Mouse (Mus musculus) layer of hippocampus, postnatal 14 days (tissue): ENCODE results near the gene Pck1. TPM values are rescaled to one million over a fixed set of nuclear protein-coding genes. Genes with fewer than 3 reads are reported as not detected.

ENCODE experiments used
- DNase-seq, 2 experiments: peaks; one replicate each; pipeline ENCODE4 v3.0.0; 2021 to 2022; ENCODE audit warnings: low spot score in 2 of 2, mixed read lengths in 1 of 2
- total RNA-seq, 2 experiments: library from RNA; stranded (reverse); gene quantifications; 2 replicates each; pipeline ENCODE4 v1.2.3; 2021

Gene Pck1
- total RNA-seq, 2 experiments from 2014 or later, result not detected

DNA sequence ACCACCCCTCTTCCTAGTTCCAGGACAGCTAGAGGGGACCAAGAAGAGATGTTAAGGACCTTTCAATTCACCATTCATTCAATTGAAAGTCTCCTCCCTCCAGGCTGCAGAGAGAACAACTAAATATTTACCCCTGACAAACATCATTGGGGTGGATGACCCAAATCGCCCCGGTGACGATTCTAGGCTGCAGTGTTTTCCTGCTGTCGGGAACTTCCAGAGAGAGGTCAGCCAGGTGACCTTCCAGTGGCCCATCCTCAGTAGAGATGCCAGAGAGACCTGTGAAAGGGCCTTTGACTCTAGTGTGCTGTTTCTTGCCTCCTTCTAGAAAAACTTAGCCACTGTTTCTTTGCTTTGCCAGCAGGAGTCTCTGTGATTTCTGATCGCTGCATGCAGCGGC lies 6.1 kb upstream of the Pck1 start:
- DNase-seq, result no peak

DNA sequence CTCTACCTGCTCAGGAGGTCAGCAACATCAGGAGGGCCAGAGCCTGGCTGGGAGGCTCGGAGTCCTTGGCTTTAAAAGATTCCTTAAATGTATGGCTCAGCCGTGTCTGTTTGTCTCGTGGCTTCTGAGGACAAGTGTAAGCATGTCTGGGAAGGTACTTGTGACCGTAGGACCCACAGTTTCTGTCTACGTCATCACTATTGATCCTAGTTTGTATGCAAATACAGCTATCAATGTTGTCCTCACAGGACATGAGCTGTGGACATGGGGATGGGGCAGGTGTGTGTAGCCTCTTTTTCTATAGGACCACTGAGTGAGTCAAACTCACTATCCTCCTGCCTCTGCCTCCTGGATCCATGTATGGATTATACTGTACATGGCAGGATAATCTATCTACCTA lies 4.8 kb upstream of the Pck1 start:
- DNase-seq, result no peak

DNA sequence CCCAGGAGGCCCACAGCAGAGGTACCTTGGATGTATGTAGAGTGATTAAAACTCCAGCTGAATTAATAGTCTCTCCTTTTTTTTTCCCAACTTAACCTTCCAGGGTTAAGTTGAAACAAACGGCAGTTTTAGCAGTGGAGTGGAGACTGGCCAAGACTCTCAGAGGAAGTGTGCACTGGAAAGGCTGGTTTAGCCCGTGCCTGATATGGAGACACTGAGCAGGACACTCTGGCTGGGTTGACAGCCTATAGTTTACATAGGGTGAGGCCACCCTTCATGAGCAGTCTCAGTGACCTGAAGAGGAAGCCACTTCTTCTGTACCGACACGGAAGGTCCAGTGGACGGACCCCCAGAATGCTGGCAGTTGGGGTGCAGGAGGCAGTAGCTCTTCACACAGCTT lies 1.5 kb upstream of the Pck1 start:
- no peak for DNase-seq

DNA sequence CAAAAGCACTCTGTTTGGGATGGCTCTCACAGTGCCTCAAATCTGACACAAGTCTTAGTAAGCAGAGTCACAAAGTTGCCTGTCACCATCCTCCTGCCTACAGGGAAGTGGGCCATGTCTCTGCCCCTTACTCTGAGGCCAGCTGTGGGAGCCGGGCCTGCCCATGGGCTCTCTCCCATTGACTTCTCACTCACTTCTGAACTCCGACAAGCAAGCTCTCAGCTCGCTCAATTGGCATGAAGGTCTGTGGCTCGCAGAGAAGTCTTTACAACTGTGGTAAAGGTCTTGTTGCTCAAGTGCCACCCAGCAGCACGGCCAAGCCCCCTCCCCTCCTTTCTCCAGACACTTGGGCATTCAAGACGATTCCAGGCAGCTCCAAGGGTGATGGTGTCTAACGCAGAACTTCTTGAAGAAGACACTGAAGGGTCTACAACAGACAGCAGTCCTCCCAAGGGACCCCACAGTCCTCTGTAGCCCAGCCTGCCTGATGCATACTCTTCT lies 1.0 kb upstream of the Pck1 start:
- DNase-seq, result no peak

DNA sequence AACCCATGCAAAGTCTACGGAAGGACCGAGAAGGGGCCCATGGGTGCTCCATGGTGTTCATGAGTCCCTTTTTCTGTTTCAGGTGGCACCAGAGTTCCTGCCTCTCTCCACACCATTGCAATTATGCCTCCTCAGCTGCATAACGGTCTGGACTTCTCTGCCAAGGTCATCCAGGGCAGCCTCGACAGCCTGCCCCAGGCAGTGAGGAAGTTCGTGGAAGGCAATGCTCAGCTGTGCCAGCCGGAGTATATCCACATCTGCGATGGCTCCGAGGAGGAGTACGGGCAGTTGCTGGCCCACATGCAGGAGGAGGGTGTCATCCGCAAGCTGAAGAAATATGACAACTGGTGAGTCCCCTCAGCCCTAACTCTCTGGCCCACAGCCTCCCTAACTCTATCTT lies 418 bp downstream of the Pck1 start:
- no peak for DNase-seq

DNA sequence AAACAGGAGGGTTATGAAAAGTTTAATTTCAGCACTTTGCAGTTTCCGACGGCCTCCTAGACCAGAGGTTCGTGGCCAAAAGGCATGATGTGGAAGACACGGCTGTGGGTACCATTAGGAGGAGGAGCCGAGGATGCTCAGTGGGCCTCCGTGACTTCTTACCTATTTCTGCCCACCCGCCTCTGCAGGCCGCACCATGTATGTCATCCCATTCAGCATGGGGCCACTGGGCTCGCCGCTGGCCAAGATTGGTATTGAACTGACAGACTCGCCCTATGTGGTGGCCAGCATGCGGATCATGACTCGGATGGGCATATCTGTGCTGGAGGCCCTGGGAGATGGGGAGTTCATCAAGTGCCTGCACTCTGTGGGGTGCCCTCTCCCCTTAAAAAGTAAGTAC lies 1.7 kb downstream of the Pck1 start:
- DNase-seq, result no peak

DNA sequence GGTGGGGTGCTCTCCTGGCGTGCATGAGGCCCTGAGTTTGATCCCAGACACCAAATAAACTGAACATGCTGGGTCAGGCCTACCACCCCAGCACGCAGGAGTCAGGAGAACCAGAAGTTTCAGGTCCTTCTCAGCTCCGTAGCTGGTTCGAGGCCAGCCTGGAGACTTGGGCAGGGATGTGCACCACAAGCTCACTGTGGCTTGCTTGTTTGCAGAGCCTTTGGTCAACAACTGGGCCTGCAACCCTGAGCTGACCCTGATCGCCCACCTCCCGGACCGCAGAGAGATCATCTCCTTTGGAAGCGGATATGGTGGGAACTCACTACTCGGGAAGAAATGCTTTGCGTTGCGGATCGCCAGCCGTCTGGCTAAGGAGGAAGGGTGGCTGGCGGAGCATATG lies 2.1 kb downstream of the Pck1 start:
- DNase-seq, result no peak

DNA sequence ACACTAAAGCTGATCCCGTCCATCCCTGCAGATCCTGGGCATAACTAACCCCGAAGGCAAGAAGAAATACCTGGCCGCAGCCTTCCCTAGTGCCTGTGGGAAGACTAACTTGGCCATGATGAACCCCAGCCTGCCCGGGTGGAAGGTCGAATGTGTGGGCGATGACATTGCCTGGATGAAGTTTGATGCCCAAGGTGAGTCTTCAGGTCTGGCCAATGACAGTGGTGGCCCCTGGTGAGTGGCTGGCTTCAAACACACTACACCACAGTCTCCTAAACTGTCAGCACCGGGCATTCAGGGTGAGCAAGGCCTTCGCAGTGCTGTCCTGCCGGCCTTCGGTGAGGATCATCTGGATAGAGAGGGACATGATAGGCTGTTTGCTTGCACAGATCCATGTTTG lies 3.1 kb downstream of the Pck1 start:
- no peak for DNase-seq

DNA sequence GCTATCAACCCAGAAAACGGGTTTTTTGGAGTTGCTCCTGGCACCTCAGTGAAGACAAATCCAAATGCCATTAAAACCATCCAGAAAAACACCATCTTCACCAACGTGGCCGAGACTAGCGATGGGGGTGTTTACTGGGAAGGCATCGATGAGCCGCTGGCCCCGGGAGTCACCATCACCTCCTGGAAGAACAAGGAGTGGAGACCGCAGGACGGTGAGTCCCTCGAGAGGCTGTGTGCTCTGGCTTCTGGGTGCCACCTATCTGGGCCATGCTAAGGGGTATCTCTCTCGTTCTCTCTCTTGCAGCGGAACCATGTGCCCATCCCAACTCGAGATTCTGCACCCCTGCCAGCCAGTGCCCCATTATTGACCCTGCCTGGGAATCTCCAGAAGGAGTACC lies 4.1 kb downstream of the Pck1 start:
- no peak for DNase-seq

DNA sequence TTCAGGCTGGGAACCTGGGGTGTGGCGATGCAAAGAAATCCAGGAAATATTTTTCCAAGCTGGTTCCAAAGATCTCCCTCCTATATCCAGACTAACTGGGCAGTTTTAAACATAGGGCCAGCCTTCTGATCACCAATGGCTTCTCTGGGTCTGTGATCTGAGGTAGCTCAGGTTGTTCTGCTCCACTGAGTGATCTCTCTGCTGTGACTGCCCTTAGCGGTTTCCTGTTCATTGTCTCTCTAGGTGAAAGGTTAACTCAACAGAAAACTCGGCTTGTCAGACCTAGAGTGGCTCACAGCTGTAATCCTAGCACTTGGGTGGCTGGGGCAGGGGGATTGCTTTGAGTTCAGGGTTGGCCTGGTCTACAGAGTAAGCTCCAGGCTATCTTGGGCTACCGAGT lies 4.5 kb downstream of the Pck1 start:
- no peak for DNase-seq

DNA sequence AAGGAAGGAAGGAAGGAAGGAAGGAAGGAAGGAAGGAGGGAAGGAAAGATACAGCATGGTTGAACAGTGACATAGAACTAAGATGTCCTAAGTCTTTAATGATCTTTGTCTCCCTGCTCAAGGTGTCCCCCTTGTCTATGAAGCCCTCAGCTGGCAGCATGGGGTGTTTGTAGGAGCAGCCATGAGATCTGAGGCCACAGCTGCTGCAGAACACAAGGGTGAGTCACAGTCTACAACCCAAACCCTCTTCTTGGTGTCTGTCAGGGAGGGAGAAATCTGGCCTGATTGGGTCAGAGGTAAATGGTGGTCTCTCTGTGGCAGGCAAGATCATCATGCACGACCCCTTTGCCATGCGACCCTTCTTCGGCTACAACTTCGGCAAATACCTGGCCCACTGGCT lies 5.0 kb downstream of the Pck1 start:
- no peak for DNase-seq

DNA sequence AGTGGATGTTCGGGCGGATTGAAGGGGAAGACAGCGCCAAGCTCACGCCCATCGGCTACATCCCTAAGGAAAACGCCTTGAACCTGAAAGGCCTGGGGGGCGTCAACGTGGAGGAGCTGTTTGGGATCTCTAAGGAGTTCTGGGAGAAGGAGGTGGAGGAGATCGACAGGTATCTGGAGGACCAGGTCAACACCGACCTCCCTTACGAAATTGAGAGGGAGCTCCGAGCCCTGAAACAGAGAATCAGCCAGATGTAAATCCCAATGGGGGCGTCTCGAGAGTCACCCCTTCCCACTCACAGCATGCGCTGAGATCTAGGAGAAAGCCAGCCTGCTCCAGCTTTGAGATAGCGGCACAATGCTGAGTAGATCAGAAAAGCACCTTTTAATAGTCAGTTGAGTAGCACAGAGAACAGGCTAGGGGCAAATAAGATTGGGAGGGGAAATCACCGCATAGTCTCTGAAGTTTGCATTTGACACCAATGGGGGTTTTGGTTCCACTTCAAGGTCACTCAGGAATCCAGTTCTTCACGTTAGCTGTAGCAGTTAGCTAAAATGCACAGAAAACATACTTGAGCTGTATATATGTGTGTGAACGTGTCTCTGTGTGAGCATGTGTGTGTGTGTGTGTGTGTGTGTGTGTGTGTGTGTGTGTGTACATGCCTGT lies 5.7 kb downstream of the Pck1 start:
- no peak for DNase-seq

DNA sequence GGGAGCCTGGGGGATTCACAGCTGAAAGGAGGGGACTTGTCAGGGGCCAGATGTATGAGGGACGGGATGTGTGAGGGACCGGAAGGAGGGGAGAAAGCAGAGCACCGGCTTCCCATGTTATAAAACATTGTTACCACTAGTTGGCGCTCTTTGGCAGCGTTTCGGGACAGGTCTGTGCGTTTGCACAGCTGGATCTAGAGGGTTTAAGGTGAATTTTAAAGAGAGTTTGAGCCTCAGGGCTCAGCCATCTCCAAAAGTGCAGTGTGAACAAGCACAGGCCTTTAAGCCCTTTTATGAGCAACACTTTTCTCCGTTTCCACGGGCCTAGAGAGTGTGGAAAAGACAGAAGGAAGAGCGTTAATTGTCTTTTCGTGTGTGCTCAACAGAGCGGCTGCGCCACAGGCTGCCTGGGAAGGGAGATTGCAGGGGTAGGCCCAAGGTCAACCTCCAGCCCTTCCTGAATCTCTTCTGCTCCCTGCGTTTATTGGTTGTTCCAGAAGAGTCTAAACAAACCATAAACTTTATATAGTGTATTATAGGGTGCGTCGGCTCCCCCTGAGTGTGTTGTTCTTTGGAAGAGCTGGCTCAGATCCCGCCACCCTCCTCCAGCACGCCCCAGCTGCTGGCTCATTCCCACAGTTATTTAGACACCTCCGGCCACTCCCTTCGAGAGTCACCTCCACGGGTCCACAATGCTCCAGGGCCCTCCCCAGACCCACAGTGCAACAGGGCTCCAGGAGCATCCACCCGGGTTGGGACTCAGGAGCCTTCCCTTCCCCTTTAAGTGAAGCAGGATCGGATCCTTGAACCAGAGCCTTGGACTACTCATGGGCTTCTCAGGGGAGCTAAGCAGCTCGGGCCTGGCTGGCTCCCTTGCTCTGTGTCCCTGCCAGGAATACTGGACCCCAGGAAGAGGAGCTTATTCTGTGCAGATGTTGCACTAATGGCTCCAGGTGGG lies 6.8 kb downstream of the Pck1 start:
- DNase-seq, result peak in 1 of 2 experiments; percentile 55

DNA sequence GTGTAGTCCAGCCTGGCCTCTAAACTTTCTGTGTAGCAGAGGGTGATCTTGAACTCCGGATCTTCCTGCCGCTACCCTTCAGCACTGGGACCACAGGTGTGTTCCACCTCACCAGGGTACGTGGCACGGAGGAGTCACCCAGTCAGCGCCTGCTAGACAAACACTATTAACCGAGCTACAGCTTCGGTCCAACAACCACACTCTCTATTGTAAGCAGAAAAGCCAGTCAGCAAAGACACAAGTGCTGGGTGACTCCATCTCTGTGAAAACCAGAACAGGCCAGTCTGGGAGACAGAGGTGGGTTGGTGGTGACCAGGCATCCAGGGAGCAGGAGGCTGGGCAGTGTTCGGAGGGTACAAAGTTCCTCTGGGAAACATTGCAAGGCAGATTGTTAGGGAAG lies 10.5 kb downstream of the Pck1 start:
- no peak for DNase-seq

DNA sequence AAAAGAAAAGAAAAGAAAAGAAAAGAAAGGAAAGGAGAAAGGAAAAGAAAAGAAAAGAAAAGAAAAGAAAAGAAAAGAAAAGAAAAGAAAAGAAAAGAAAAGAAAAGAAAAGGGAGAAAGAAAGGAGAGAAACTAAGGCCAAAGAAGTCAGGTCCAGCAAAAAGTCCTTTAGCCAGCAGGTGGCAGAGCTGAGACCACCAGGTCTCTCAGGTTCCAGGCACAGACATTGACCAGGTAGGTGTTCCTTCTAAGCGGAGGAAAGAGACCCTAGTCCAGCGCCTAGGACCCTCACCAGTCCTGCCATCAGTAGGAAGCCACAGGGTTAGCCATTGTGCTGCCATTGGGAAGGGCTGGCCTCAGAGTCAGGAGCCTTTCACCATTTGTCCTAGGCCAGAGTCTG lies 11.5 kb downstream of the Pck1 start:
- no peak for DNase-seq

DNA sequence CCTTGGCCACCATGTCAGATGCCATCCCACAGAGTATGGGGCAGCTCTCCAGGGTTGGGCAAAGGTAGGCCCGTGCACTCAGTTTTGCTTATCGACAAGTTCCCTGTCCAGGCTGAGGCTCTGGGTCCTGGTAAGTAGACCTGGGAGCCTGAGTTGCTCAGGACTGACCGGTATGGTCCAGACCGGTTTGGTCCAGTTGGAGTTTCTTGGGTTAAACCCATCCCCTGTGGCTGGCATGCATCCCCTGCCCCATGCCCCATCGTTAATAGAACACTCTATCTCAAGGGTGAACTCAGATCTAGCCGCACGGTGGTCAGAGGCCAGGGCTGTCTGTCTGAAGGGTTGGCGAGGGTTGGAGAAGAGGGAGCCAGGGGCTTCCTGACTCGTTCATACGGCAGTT lies 12.1 kb downstream of the Pck1 start:
- no peak for DNase-seq

DNA sequence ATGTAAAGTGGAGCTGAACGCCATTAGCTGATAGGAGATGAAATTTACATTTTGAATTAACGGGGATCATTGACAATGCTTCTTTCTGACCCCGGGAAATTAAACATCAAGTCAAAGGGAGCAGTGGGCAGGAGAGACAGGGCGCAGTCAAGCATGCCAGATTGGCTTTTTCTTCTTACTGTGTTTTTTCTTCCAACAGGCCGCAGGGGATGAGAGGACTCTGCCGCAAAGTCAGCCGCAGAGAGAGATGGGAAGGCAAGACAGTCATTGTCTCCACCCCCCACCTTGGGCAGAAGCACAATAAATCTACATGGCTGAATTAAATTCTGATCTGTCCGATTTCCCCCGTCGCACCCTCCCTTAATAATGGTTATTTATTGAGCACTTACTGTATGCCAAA lies 12.5 kb downstream of the Pck1 start:
- DNase-seq, result no peak

DNA sequence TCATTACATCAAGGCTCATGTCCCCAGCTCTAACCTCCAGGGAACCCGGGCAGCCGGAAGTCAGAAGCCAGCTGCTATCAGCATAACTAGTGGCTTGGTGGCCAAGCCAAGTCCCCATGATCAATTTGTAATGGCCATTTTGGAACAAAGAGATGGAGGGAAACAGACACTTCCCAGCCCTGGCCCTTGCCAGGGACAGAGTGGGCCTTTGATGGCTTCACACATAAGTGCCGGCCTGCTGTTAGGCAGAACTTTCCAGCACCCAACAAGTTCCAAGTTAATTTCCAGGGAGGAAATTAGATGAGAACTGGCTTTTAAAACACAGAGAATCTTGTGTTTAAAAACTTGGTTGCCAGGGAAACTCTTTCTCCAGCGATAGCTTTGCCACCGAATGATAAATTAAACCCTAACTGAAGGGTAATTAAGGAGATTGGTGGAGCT lies 15.6 kb downstream of the Pck1 start:
- DNase-seq, result peak; percentile 33 to 66

DNA sequence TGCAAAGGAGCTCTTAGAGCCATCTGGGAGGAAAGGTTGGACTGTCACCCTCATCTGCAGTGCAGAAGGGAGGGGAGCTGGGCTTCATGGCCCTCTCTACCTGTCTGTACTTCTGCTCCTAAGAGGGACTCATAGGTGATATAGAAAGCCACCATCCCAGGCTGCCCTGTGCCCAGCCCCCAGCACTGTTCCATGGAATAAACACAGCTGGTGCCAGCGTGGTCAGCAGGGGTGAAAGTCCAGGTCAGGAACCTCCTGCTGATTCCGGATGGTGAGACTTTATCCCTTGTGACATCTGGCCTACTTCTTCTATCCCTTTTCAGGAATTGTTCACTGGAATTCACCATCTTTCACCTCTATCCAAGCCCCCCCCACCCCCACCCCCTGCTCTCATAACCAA lies 17.2 kb downstream of the Pck1 start:
- no peak for DNase-seq

DNA sequence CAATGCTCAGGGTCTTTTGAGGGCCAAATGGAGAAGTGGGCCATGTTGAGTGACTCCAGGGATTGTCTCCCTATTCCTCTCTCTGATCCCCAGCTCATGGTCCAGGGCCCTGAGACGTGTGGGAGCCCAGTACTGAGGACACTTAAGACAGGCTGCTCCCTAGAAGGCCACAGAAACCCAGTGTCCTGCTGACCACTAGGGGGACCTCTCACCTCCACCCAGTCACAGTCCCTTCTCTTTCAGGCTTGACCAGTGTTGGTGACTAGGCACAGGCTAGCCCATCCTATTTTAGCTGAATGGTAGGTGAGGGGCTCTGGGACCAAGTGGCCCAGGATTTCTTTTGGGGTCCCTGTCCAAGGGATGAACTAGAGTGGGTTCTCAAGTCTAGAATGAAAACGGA lies 17.9 kb downstream of the Pck1 start:
- no peak for DNase-seq

DNA sequence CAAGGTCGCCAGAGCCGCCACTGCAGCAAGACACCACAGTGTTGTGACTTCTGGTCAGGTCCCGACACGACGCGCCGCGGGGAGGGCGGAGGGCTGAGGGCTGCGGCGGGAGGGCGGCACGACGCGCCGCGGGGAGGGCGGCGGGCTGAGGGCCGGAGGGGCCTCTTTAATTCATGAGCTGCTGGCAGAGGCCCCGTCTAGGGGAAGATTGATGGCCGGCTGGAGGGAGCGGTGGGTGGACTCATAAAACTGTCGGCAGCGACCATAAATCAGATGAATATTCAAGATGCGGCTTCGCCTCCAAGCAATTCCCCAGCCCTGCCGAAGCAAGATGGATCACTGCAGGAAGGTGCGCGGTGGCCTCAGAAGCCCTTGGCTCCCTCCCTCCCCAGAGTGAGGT lies 18.6 kb downstream of the Pck1 start:
- no peak for DNase-seq

DNA sequence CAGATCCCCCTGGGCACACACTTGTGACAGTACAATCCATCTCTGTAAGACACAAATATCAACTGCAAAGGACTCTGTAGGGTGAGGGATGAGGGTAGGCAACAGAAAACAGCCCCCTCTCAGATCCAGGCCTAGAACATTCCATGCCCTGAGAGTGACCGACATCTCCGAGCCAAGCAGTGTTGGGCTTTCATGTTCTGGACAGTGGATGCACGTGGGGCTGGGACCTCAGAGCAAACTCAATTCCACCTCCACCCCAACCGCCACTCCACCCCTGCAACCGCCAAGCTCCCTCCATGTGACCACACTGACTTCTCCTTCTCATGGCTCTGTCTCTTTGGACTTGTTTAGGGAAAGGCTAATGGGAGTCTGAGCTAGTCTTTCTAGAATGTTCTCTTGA lies 19.1 kb downstream of the Pck1 start:
- DNase-seq, result no peak

DNA sequence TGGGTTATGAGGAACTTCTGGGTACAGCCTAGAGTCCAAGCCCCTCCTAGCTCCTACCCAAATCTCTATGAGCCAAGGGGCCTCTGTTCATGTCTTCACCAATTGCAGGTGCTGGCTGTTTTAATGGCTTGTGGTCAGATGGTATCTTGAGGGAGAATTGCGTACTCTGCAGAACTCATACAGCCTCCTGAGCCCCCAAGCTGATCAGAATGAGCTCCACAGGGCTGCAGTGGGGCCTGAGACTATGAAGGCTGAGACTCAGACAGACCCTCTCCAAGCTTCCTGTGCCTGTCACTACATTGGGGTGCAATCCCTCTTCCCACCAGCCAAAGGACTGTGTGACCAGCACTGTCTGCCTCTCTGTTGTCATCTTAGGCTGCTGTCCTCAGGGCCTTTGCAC lies 19.5 kb downstream of the Pck1 start:
- no peak for DNase-seq
